In genomic region chr9:21002627-21003551, GRCm38 (mm10) we compare ENCODE assay signal across 8 mouse cellular contexts. TPM values are rescaled to one million over a fixed set of nuclear protein-coding genes. Genes with fewer than 3 reads are reported as not detected.
A peak's percentile ranks its signal among the peaks of the same experiment; 100 is the strongest.
DNase-seq lines count a peak whose midpoint lies in the region; ATAC-seq lines count a peak whose summit lies in the region.

Mrpl4 (plus strand) TSS chr9:21002738.

- peak within 1 kb of the TSS; percentile 88 for H3K9ac ChIP-seq in hindbrain, embryonic 13.5 days

- no peaks in the 10 kb centered on the region for H3K27me3 ChIP-seq in hindbrain, embryonic 13.5 days

- ATAC-seq in hindbrain, embryonic 13.5 days (ENCODE audit: low FRiP score), result peak; percentile 92

- peak within 1 kb of the TSS; percentile 81 for H3K4me2 ChIP-seq in hindbrain, embryonic 13.5 days

- H3K4me1 ChIP-seq in hindbrain, embryonic 13.5 days (replicated peaks), result peaks cover 12% of the 10 kb centered on the region

- DNase-seq in NIH3T3 (ENCODE audit: low read depth), result peak; percentile 91
- DNase-seq in cerebellum, postnatal 10 days, result peak; percentile 97
- DNase-seq in frontal cortex, postnatal 14 days (ENCODE audit: low spot score in 2 of 2), result peak; percentile 83 to 84
- peak; percentile 93 to 95 for DNase-seq in layer of hippocampus, postnatal 25 days (ENCODE audit: extremely low spot score in 1 of 2, low spot score in 1 of 2)
- peak; percentile 87 for DNase-seq in lung, postnatal 25 days (ENCODE audit: low spot score)
- peak; percentile 87 for DNase-seq in retina, embryonic 14.5 days (ENCODE audit: low spot score)
- DNase-seq in thymus, postnatal 4 days, result peak; percentile 93

- H3K36me3 ChIP-seq in hindbrain, embryonic 13.5 days, result peaks cover 32% of the 10 kb centered on the region

- under 1% methylated on average over 72 of the region's 72 CpGs for WGBS in hindbrain, embryonic 13.5 days

- H3K27ac ChIP-seq in hindbrain, embryonic 13.5 days, result peak within 1 kb of the TSS; percentile 88

- H3K4me3 ChIP-seq in hindbrain, embryonic 13.5 days, result peak within 1 kb of the TSS; percentile 82

- H3K9me3 ChIP-seq in hindbrain, embryonic 13.5 days, result no peaks in the 10 kb centered on the region

RNA-seq across cellular contexts. Expression of gene Mrpl4, which starts in this region (rescaled TPM):
- 98.2 and 104 TPM in 2 replicates for polyA plus RNA-seq in hindbrain, embryonic 13.5 days (2015; fragmentation: Nextera tagmentation; extraction: Ambion mirVana)
- total RNA-seq in layer of hippocampus, postnatal 25 days (2021), result 10 to 100 TPM; 60.1 to 62.4 TPM

Comparison
In these comparisons a context has a peak if more than half of its experiments do, and no peak if none do; other contexts are left out.
1. Peak in every context shown above with its lines: DNase-seq, ATAC-seq, H3K4me3 ChIP-seq and H3K27ac ChIP-seq.